Mouse (Mus musculus): ENCODE results near the gene Cd44.

Gene Cd44

GRCm38 (mm10) chr2:102868444-102868843 is 33.0 kb downstream of the Cd44 start:
- no peak for DNase-seq

GRCm38 (mm10) chr2:102867396-102868088 is 33.9 kb downstream of the Cd44 start:
- DNase-seq, result no peak

GRCm38 (mm10) chr2:102866594-102866993 is 34.9 kb downstream of the Cd44 start:
- DNase-seq, result no peak

GRCm38 (mm10) chr2:102865354-102865752 is 36.1 kb downstream of the Cd44 start:
- no peak for DNase-seq

DNA sequence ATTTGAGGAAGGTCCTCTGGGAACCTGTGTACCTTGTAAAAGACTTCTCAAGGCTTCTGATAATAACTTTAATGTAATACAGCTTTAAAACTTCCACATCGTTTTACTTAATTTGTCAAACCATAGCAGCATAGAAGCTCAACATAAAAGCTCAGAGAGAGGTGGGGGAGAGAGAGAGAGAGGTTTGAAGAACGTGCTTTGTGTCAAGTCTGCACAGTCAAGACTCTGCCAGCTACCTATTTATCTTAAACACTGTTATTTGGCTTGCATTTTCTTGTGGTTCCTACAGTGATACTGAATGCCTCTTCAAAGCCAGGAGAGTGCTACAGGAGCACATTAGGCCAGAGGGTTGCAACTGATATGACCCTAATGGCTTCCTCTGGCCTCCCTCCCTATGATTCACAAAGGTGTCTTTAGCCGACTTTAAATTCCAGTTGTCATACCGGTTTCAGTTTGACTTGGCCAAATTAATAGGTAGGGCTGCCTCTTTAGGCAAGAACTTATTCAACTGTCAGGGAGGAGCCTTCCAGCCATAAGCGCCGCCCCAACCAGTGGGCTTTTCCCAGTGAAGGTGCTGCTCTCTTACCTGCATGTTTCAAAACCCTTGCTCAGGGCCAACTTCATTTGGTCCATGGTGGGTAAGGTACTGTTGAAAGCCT is 36.6 kb downstream of the Cd44 start:
- no peak for DNase-seq

- DNase-seq, result no peak
Measured at GRCm38 (mm10) chr2:102864036-102864435, 37.4 kb downstream of the Cd44 start.

- DNase-seq, result no peak
Measured at GRCm38 (mm10) chr2:102863583-102863982, 37.9 kb downstream of the Cd44 start.

- no peak for DNase-seq
Measured at GRCm38 (mm10) chr2:102862706-102863105, 38.8 kb downstream of the Cd44 start.

DNA sequence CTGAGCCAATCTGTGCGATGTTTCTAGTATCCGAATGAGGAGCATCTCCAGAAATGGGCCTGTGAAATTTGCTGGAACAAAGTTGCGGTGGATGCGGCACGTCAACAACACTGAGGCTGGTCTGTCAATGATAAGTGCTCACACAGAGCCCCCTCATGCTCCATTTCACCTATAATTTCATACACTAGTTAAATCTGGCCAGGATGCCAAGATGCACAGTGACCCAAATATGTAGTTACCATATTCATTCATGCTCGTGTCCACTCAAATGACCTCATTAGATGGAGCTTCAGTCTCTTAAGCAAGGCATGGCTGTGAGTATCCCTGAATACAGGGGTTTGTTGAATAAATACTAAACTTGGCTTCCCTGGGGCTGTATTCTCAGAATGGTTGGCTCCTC is 43.2 kb downstream of the Cd44 start:
- no peak for DNase-seq

DNA sequence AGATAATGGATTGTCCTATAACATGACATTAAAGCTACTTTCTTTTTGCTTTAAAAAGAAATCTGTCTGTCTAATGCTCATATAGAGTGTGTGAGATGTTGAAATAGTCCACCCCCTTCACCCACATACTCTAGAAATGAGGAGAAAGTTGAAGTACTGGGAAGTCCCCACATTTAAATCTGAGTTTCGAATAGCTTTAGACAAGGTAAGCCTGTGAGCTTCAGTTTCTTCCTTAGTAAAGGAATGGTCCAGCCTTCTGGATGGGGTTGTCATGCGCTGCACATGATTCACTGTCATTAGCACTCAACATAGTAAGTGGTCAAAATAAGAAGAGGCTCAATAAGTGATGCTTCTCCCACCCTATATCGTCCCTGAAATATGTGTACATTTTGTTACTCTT is 48.2 kb downstream of the Cd44 start:
- no peak for DNase-seq

GRCm38 (mm10) chr2:102851936-102852477 is 49.5 kb downstream of the Cd44 start:
- no peak for DNase-seq

GRCm38 (mm10) chr2:102850026-102850425 is 51.4 kb downstream of the Cd44 start:
- DNase-seq, result no peak

GRCm38 (mm10) chr2:102848811-102849433 is 52.5 kb downstream of the Cd44 start:
- DNase-seq, result no peak

GRCm38 (mm10) chr2:102841231-102841630 is 60.2 kb downstream of the Cd44 start:
- DNase-seq, result no peak

- DNase-seq, result no peak
Measured at GRCm38 (mm10) chr2:102838179-102838578, 63.3 kb downstream of the Cd44 start.

GRCm38 (mm10) chr2:102831547-102831946 is 69.9 kb downstream of the Cd44 start:
- no peak for DNase-seq

GRCm38 (mm10) chr2:102829201-102829600 is 72.3 kb downstream of the Cd44 start:
- DNase-seq, result no peak

DNA sequence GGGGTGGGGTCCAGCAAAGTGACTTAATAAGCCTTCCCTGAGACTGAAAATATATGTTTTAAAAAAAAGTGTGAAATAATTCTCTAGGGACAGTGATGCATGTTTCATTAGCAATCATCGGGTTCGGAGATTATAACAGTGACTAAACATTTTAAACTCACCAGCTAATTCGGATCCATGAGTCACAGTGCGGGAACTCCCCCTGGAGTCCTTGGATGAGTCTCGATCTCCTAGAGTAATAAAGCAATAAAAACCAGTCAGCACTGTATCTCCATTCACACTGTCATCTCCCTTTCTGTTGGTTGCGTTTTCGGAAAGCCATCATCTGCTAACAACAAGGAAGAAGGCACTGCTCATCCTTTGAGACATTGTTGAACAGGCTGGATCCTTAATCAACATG is 73.1 kb downstream of the Cd44 start:
- no peak for DNase-seq

DNA sequence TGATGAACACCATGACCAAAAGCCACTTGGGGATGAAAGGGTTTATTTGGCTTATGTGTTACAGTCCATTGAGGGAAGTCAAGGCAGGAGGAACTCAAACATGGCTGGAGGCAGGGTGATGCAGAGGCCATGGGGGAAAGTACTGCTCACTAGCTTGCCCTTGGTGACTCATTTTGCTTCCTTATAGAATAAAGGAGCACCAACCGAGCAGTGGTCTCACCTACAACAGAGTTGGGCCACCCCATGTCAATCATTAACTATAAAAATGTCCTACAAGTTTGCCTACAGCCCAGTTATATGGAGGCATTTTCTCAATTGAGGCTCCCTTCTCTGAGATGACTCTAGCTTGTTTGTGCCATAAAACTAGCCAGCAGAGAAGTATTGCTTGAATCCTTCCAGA is 73.6 kb downstream of the Cd44 start:
- DNase-seq, result no peak

- no peak for DNase-seq
Measured at GRCm38 (mm10) chr2:102825961-102826633, 75.4 kb downstream of the Cd44 start.

DNA sequence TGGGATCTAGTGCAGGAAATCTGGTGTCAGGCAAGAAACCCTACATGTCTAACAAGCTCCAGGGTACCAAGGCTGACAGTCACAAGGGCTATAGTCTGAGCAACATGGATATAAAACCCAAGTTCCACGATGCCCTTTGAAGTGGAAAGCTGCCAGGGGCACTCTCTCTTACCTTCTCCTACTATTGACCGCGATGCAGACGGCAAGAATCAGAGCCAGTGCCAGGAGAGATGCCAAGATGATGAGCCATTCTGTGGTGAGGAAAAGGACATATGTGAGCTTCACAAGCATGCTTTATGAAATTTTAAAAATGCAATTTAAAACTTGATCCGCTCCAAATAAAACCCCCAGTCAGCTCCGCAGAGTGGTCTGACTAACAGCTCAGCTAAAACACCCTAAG is 79.4 kb downstream of the Cd44 start:
- DNase-seq, result no peak

DNA sequence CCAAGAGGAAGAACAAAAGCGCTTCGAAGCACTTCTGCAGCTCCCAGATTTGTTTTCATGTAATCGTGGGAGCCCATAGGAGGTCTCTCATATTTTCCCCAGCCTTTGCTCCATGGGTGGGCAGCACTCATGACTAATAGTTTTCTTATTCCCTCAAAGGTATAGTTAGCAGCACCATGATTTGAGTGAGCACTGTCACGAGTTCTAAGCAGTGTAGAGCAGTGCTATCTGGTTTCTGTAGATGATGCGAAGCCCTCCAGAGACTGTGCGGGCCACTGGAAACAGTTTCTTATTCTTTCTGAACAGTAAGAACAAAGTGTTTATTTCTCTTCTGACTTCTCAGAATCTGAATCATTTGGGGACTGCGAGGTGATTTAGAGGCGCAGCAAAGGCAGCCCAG is 80.7 kb downstream of the Cd44 start:
- DNase-seq, result no peak

DNA sequence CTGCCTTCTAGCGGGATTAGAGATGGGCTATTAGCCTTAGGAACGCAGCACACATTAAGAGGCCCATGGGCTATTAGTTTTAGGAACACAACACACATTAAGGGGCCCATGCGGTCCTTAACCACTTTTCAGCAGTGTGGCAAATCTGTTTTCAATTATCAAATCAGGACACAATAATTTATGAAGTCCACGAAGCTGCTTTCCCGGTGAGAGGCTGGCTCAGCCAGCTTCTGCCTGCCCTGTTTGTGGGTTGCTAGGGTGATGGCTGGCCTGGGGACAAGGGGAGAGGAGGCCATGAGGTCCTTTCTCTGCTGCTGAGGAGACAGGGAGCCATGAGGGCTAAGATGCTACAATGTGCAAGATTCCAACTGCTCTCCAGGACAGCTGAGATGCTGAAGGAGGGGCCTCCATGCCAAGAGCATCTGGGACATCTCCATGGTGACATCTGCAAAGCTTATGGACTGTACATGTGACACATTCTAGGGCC is 81.2 kb downstream of the Cd44 start:
- peak; percentile 61 for DNase-seq
